Mouse (Mus musculus) spleen, adult 2 months (tissue): ENCODE data around the gene Nfkbib.

Source experiments
- CTCF ChIP-seq: fragments of 200-500 bp; IDR thresholded peaks from 2 replicates; pipeline ENCODE4 v1.5.1; 2011; ENCODE audit warnings: mild to moderate bottlenecking, inconsistent platforms; ENCODE audit not compliant: insufficient read depth, insufficient read length, insufficient replicate concordance; ENCODE audit errors: extremely low read depth
- POLR2A ChIP-seq: fragments of 200-500 bp; IDR thresholded peaks from 2 replicates; pipeline ENCODE4 v1.6.1; 2011; ENCODE audit warnings: low read depth, low read length, inconsistent platforms

- no peak for TF ChIP-seq CTCF
- TF ChIP-seq POLR2A, result no peak
Measured at GRCm38 (mm10) chr7:28740949-28741348, 26.4 kb downstream of the Nfkbib start.
